Mouse (Mus musculus) intestine, embryonic 14.5 days (tissue): ENCODE data around the gene Ubc. TPM values are rescaled to one million over a fixed set of nuclear protein-coding genes. Genes with fewer than 3 reads are reported as not detected.

Experiments
- ATAC-seq: fragments of 200-750 bp; cut with Nextera tagmentation; replicated peaks from 2 replicates; pipeline ENCODE4 v1.8.0; 2017; ENCODE audit warnings: low read depth, moderate number of reproducible peaks, moderate TSS enrichment, moderate library complexity; ENCODE audit not compliant: low FRiP score, low TSS enrichment
- DNase-seq: peaks from one replicate; pipeline ENCODE4 v3.0.0-alpha.2; 2018; ENCODE audit warnings: low spot score
- H3K27ac ChIP-seq: fragments of 300-500 bp; sonication (generic); 2 replicates; pipeline ENCODE4 v1.5.1; 2014; ENCODE audit warnings: low read depth, mild to moderate bottlenecking, control low read depth
- H3K27me3 ChIP-seq: fragments of 300-500 bp; sonication (generic); replicated peaks from 2 replicates; pipeline ENCODE4 v1.6.1; 2014; ENCODE audit warnings: low read length, control low read depth; ENCODE audit not compliant: control insufficient read depth, insufficient read depth
- H3K36me3 ChIP-seq: fragments of 300-500 bp; sonication (generic); 2 replicates; pipeline ENCODE4 v1.6.1; 2014; ENCODE audit warnings: low read length, control low read depth; ENCODE audit not compliant: control insufficient read depth, insufficient read depth
- H3K4me1 ChIP-seq: fragments of 300-500 bp; sonication (generic); replicated peaks from 2 replicates; pipeline ENCODE4 v1.6.1; 2014; ENCODE audit warnings: low read length, control low read depth, mixed read lengths; ENCODE audit not compliant: control insufficient read depth, insufficient read depth
- H3K4me2 ChIP-seq: fragments of 300-500 bp; sonication (generic); 2 replicates; pipeline ENCODE4 v1.6.1; 2014; ENCODE audit warnings: low read length
- H3K4me3 ChIP-seq: fragments of 300-500 bp; sonication (generic); 2 replicates; pipeline ENCODE4 v1.5.1; 2014; ENCODE audit warnings: low read depth, low read length, control low read depth, mixed read lengths
- H3K9ac ChIP-seq: fragments of 300-500 bp; sonication (generic); 2 replicates; pipeline ENCODE4 v1.6.1; 2014; ENCODE audit warnings: mild to moderate bottlenecking, low read length
- H3K9me3 ChIP-seq: fragments of 300-500 bp; sonication (generic); 2 replicates; pipeline ENCODE4 v1.6.1; 2016; ENCODE audit warnings: low read length, control low read depth; ENCODE audit not compliant: control insufficient read depth
- WGBS: fragments of 180-500 bp; shearing (Covaris S2); extraction: QIAGEN DNeasy Blood & Tissue Kit; methylation state at CpG from one replicate; pipeline ENCODE4 v1.1.7; 2014; 5-methylcytosine and 5-hydroxymethylcytosine counted together
- polyA plus RNA-seq: library from polyadenylated mRNA; unstranded; fragments of >200 nt; fragmentation: Nextera tagmentation; extraction: Ambion mirVana; gene quantifications from 2 replicates; pipeline ENCODE4 v1.2.1, GENCODE M21; 2014

The Ubc gene
- polyA plus RNA-seq, 1 experiment from 2014 or later = 949 TPM

DNA sequence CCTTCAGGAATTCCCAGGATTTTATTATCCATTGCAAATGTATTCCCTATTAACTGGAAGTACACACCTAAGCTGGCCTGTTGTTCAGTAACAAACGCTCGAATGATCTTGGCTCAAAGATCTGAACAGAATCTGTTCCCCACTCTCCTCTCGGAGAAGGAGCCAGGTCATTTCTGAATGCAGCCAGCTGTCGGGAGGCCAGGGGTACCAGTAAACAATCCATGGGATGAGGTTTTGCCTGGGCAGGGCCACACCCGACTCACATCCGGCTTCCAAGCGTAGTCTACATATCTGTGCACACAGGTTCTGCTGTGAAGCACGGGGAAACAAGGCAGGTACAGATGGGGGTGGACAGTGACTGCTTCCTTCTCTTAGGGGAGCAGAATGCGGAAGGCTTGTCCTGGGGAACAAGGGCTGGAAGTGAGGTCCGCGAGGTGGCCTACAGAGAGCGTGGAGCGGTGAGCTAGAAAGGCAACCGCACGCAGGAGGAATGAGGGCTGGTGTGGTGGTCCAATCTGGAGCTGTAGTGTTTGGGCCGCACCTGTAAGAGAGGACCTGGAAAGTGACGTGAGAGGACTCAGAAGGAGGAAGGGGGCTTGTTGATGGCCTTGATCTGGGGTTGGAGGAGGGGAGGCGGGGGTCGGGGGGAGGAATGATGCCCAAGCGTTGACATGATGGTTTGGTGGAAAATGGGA, 16.5 kb upstream of the Ubc start:
- peak overlapping the region; percentile 56 for H3K9ac ChIP-seq
- H3K27me3 ChIP-seq = no peaks in the 10 kb centered on the region
- no peaks in the 10 kb centered on the region for H3K36me3 ChIP-seq
- peak; percentile 29 for ATAC-seq
- no peaks in the 10 kb centered on the region for H3K9me3 ChIP-seq
- H3K4me2 ChIP-seq = peak overlapping the region; percentile 65
- peak overlapping the region; percentile 83 for H3K27ac ChIP-seq
- DNase-seq = no peak
- WGBS = 2% methylated on average over 20 of the region's 20 CpGs
- H3K4me1 ChIP-seq = peaks cover 9% of the 10 kb centered on the region
- peak overlapping the region; percentile 87 for H3K4me3 ChIP-seq

DNA sequence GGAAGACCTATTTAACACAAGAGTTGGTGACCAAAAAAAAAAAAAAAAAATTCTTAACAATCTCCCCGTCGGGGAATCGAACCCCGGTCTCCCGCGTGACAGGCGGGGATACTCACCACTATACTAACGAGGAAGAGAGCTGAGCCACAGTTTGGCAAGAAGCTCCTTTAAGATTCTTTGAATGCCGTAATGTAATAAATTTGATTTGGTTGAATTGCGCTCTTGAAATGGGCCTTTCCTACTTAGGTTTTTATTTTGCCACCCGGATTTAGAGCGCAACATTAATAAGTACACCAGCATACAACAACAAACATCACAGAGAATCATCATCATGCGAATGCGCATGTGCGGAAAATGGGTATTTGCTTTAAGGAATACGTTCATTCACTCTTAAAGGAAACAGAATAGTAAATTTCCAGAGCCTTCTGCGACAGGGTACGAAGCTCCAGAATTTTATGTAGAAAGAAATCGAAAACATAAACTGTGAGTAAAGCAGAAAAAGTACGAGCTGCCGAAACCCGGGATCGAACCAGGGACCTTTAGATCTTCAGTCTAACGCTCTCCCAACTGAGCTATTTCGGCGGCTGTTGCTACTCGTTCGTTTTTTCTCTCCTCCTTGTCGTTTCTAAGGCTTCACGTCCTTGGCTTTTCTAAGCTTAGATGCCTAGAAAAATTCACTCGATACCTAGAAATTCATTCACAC, 15.7 kb upstream of the Ubc start:
- under 1% methylated on average over 31 of the region's 31 CpGs for WGBS
- DNase-seq (peak; percentile 99), ATAC-seq (peak; percentile 66)
- peak overlapping the region; percentile 64 for H3K9ac ChIP-seq
- peak overlapping the region; percentile 83 for H3K27ac ChIP-seq
- H3K27me3 ChIP-seq = no peaks in the 10 kb centered on the region
- no peaks in the 10 kb centered on the region for H3K36me3 ChIP-seq
- peak overlapping the region; percentile 87 for H3K4me3 ChIP-seq
- peaks cover 9% of the 10 kb centered on the region for H3K4me1 ChIP-seq
- H3K9me3 ChIP-seq = no peaks in the 10 kb centered on the region
- H3K4me2 ChIP-seq = peak overlapping the region; percentile 65

DNA sequence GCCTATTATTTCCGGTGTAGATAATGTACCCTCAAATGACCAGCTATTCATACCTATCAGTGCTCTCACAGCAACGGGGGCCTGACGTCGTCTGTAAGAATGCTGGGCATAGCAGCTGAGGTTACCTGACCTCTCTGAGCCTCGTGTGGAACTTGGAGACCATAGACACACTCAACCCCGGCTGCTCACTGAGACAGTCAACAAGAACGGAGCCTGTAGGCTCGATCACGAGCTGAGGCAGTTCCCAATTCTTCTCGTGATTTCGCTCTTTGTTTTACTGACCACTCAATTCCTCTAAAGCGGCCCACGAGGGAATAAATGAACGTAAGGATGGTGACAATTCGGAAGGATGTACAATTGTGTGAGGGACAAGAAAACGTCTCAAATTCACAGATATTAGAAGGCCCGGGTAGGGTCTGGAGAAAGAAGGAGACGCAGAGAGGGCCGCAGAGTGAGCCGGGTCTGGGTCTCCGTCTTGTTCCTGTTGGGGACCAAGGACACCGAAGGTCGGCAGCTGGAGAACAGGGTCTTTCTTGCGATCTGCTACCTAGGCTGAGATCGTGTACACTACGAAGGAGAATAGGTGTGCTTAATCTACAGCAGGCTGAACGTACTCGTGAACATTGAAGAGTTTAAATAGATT, 15.0 kb upstream of the Ubc start:
- Histone ChIP-seq H3K9me3 (no peaks in the 10 kb centered on the region), H3K4me3 (peak overlapping the region; percentile 87), H3K27me3 (no peaks in the 10 kb centered on the region), H3K27ac (peak overlapping the region; percentile 83), H3K4me2 (peak overlapping the region; percentile 65), H3K36me3 (no peaks in the 10 kb centered on the region), H3K9ac (peak overlapping the region; percentile 64), H3K4me1 (peaks cover 9% of the 10 kb centered on the region)
- DNase-seq = peak; percentile 94
- peak; percentile 14 for ATAC-seq
- under 1% methylated on average over 28 of the region's 28 CpGs for WGBS

DNA sequence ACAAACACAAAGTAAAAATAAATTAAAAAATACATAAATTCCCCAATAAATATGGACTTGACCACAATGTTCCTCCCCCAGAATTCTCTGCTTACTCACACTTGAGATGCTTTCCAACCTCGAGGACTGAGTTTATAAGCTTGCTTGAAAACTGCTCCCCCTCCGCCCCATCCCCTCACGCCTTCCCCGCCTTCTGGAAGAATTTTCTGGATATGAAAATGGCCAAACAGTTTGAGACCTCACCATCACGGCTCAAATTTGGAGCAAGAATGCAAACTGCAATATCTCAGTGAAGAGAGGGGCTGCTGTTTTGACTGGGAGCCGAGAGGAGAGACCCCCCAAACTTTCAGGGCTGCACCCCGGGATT, 14.5 kb upstream of the Ubc start:
- peak overlapping the region; percentile 87 for H3K4me3 ChIP-seq
- H3K4me2 ChIP-seq = peak overlapping the region; percentile 65
- no peaks in the 10 kb centered on the region for H3K9me3 ChIP-seq
- no peaks in the 10 kb centered on the region for H3K27me3 ChIP-seq
- peaks cover 9% of the 10 kb centered on the region for H3K4me1 ChIP-seq
- H3K9ac ChIP-seq = peak overlapping the region; percentile 64
- no peaks in the 10 kb centered on the region for H3K36me3 ChIP-seq
- peak; percentile 83 for DNase-seq
- WGBS = under 1% methylated on average over 7 of the region's 7 CpGs
- ATAC-seq = no peak
- H3K27ac ChIP-seq = peak overlapping the region; percentile 83

DNA sequence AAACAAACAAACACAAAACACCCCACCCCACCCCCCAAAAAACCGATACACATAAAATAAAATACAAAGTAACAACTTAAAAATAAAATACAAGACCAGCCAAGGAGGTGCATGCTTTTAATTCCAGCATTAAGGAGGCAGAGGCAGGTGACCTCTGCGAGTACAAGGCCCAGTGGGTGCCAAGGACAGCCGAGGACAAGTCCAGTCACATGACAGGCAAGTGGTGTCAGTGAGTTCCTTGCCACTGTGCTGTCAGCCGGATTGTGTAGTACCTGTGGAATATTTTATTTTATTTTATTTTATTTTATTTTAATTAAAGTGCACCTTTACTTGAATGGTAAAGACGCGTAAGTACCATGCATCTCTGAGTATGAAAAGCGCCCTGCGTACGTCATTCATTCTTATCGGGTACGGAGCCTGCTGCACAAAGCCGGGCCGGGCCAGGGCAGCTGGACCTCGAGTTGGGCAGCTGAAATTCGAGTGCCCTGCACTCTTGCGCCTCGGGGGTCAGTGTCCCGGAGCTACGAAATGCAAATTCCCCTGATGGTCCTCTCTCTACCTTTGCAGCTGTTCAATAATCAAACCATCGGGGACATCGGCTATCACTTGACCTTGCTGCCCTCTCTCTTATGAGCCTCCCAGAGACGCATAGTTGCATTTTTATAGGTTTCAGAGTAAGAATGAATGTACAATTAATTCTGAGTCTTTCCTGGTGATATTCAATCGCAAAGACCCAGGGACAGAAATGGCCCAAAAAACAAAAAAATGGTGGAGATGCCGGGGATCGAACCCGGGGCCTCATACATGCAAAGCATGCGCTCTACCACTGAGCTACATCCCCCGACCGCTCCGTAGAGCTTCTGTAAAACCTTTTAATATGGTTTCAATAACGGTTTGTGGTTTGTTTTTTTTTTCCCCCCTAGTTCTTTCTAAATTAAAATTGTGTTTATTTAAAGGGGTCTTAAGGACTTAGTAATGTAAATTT, 13.8 kb upstream of the Ubc start:
- H3K27me3 ChIP-seq = no peaks in the 10 kb centered on the region
- DNase-seq (peak; percentile 95), ATAC-seq (no peak)
- H3K27ac ChIP-seq = no peak overlapping the region
- peak overlapping the region; percentile 65 for H3K4me2 ChIP-seq
- peak overlapping the region; percentile 87 for H3K4me3 ChIP-seq
- H3K9ac ChIP-seq = no peak overlapping the region
- 14% methylated on average over 31 of the region's 31 CpGs for WGBS
- H3K4me1 ChIP-seq = peaks cover 9% of the 10 kb centered on the region
- no peaks in the 10 kb centered on the region for H3K36me3 ChIP-seq
- no peaks in the 10 kb centered on the region for H3K9me3 ChIP-seq

DNA sequence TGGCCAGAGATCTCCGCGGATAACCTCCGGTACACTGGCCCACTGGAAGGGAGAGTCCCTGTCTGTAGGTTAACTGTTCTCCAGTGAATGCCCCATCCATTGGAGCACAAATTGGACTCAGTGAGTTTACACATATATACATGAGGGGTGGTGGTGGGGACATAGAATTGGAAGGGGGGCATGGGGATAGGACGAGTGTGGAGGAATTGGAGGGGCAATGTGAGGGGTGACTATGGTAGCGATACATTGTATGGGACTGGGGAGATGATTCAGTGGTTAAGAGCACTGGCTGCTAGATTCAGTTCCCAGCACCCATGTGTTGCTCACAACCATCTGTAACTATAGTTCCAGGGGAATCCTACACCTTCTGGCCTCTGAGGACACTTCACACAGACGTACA, 13.0 kb upstream of the Ubc start:
- no peak for ATAC-seq
- no peak for DNase-seq
- Histone ChIP-seq H3K9ac (no peak overlapping the region), H3K4me2 (no peak overlapping the region), H3K4me3 (no peak overlapping the region), H3K27me3 (no peaks in the 10 kb centered on the region), H3K27ac (no peak overlapping the region), H3K9me3 (no peaks in the 10 kb centered on the region), H3K36me3 (no peaks in the 10 kb centered on the region), H3K4me1 (peaks cover 9% of the 10 kb centered on the region)
- WGBS = 56% methylated on average over 6 of the region's 6 CpGs

DNA sequence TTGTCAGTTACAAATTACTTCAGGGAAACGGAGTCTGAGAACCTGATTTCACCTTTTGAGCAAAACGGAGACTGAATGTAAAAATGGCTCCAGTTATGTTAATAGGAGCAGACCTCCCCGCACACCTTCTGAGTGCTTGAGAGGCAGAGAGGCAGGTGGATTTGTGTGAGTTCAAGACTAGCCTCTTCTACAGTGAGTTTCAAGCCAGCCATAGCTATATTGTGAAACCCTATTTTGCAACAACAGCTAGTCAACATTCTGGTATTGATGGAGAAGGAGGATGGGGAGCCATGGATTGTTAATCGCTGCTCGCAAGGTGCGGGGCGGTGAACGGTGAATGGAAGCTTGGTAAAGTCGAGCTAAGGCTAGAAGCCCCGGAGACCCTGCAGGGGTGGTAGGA, 12.5 kb upstream of the Ubc start:
- Histone ChIP-seq H3K4me2 (no peak overlapping the region), H3K9ac (no peak overlapping the region), H3K27ac (no peak overlapping the region), H3K4me3 (no peak overlapping the region), H3K4me1 (peaks cover 9% of the 10 kb centered on the region), H3K27me3 (no peaks in the 10 kb centered on the region), H3K9me3 (no peaks in the 10 kb centered on the region), H3K36me3 (no peaks in the 10 kb centered on the region)
- no peak for DNase-seq
- WGBS = 61% methylated on average over 10 of the region's 10 CpGs
- no peak for ATAC-seq

DNA sequence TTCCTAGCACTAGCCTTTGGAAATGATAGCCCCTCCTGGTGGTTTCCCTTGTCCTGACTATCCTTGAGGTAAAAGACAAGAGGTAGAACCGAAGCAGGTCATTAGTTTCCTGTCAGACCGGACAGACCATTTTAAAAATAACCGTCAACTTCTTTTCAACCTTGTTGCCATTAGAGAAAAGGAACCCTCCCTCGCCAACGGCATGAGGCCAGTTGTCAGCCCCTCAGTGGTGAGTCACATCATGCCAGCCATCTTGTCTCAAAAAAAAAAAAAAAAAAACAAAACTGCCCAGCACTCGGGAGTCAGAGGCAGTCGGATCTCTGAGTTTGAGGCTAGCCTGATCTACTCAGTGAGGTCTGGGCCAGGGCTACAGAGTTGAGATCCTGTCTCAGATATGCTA, 10.9 kb upstream of the Ubc start:
- no peak overlapping the region for H3K4me2 ChIP-seq
- ATAC-seq (no peak), DNase-seq (no peak)
- H3K27me3 ChIP-seq = no peaks in the 10 kb centered on the region
- H3K9ac ChIP-seq = no peak overlapping the region
- no peaks in the 10 kb centered on the region for H3K36me3 ChIP-seq
- H3K4me1 ChIP-seq = no peaks in the 10 kb centered on the region
- H3K27ac ChIP-seq = no peak overlapping the region
- H3K4me3 ChIP-seq = no peak overlapping the region
- no peaks in the 10 kb centered on the region for H3K9me3 ChIP-seq
- 56% methylated on average over 7 of the region's 7 CpGs for WGBS
